Mouse (Mus musculus): Measurements from ENCODE around the gene Coq8a. TPM values are rescaled to one million over a fixed set of nuclear protein-coding genes. Genes with fewer than 3 reads are reported as not detected.

Coq8a gene
- total RNA-seq (2021): 10 to 100 TPM; 20.2 to 20.5 TPM
- long read RNA-seq, full-length matches to known transcripts: 12 of 17 reads
- long read RNA-seq, partial matches to known transcripts: 1 of 17 reads
- long read RNA-seq, other reads (novel, unspliced or antisense): 4 of 17 reads

DNA sequence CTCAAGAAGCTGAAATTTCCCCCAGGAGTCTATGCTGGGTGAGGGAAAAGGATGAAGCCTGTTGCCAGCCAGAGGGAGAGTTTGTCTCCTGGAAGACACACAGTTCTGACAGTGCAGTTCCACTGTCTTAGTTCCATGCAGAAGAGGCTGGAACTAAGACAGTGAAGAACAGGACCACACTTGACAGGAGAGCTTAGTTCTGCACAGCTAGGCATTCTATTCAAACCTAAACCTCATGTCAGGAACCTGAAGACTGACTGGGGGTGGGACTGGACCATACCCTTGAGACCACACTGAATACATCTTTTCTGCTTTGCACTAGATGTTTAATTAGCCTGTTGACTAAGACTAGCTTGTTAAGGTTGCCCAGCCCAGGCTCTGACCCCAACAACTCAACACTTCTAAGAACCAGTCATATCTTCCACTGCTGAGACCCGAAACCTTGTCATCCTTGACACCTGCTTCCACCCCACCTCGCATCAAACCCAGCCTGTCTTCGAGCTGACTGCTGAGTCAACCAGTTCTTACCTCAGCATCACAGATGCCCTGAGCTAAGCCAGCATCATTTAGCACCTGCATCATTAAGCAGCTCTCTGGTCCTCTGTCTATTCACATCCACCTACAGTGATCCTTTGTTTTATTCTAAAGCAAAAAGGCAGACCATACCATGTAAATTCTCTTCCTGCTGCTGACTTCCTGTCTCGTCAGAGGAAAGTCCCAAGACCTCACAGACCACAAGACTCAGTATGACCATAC, at the start of gene Coq8a:
Coq8a (minus strand) TSS at position 644 of the 756 bp plus-strand sequence.
- no peak for DNase-seq (ENCODE audit: low spot score in 2 of 2)

DNA sequence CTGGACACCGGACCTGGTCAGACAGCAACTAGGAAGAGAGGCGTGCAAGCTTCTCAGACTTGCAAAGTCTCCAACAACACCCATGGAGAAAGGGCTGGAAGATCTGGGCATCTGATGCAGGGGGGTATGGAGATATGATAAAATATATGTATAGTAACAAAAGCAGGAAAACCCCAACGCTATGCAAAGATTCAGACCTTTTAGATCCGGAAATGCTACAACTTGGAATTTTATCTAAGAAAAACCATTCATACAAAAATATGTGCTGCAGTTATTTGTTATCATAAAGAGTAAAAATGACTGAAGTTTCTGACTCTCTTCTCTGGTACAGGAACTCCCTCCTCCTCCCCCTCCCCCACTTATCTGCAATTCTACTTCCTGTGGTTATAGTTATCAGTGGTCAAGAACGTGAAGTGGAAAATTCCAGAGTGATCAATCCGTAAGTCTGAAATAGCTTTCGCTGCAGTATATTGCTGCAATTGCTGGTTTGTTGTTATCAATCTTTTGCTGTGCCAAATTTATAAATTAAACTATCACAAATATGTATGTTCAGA, 49.3 kb upstream of the Coq8a start:
- DNase-seq (ENCODE audit: low spot score in 2 of 2): no peak

DNA sequence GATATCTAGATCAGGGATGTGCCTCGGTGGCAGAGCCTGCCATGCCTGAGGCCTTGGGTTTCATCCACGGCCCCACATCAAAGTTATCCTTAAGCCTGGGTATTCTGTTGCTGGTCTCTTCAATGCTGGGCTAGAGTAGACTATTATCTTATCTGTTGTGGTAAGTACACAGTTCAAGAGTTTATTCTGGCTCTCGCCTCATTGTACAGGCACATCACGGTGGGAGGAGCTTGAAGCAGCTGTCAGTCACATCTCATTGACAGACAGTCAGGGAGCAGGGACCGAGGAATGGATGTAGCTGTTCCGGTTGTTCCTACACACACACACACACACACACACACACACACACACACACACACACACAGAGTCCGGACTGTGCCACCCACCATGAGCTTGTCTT, 48.5 kb upstream of the Coq8a start:
- no peak for DNase-seq (ENCODE audit: low spot score in 2 of 2)

DNA sequence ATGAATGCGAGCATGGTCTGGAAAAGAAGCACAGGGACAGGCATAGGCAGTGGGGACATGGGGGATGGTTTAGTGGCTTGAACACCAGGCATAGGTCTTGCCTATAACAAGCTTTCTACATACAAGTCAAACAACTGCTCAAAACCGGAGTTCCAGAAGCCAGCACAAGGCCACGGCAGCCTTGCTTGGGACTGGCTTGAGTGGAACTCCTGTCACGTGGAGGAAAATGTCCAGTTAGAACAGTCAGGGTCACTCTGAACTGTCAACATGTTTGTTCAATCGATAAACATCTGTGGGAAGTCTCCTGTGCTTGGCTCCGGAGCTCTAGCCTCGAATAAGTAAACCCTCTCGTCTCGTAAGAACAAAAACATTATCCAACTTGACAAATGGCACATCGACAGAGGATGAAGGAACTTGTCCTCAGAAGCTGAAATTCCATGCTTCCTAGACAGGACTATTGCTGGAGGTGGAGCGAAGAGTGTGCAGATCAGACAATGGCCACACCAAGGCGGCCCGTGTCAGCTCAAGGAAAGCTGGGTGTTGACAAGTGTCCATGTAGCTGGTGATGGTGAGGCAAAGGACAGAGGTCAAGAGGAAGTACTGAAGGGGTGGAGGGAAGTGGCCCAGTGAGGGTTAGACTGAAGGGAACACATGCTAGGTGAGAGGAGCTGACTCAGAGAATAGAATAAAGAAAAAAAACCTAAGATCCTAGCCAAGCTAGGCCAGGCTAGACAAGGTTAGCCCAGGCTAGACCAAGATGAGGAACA, 46.5 kb upstream of the Coq8a start:
- DNase-seq (ENCODE audit: low spot score in 2 of 2): no peak

DNA sequence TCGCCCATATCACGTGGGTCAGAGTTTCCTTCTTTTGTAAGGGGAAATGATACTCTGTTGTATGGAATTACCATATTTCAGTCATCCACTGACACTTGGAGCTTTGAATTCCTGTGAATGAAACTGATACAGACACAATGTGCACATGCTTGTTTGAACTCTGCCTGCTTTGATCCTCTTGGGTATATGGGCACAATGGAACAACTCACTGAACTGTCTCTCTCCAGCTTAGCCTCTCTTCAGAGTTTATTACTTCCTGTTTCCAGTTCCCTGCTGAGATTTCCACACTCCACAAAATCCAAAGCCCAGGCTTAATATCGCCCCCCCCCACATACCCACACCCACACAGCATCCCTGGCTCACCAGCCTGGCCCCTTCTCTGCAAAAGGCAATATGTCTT, 32.3 kb upstream of the Coq8a start:
- no peak for DNase-seq (ENCODE audit: low spot score in 2 of 2)

DNA sequence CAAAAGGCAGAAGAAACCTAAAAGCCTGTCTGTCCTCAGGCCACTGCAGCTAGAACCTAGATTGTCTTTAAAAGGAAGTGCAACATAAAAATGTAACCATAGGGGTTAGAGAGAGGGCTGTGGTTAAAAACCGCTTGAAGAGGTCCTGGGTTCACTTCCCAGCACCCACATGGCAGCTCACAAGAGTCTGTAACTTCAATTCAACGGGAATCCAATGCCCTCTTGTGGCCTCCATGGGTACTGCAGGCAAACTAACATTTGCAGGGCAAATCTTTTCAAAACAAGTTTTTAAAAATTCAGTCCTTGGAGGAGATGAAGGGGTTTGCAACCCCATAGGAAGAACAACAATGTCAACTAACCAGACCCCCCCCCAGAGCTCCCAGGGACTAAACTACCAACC, 31.2 kb upstream of the Coq8a start:
- no peak for DNase-seq (ENCODE audit: low spot score in 2 of 2)

DNA sequence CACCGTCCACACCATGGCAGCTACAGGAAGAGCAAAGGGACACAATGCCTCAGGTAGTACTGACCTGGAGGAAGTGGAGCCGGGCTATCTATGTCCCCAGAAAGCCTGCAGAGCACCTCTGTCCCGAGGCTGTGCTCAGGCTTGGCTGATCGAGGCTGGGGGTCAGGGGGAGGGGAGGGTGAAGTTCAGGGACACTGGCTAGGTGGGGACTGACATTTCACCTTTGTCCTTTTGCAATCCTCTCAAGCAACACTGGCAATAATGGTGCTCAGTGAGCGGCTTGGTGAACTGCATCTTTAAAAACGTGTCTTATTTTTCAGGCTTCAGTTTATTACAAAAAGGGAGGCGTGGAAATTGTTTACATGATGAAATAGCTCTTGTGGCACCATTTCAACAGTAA, 30.5 kb upstream of the Coq8a start:
- DNase-seq (ENCODE audit: low spot score in 2 of 2): no peak

DNA sequence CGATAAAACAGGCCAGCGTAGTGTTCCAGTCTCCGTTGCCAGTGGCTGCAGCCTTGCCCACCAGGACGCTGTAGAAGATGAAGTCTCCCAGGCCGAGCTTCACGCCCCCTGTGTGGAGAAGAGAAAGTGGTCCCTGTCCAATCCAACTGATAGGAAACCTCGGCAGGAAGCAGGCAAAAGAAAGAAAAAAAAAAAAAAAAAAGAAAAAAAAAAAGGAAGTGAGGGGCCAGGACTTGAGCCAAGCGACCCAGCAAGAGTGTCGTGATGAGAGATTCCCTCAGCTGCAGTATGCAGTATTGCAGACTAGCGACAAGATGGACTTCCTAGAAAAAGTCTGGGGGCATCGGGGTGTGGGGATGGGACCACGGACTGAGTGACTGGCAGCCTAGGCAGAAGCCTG, 29.5 kb upstream of the Coq8a start:
- no peak for DNase-seq (ENCODE audit: low spot score in 2 of 2)

DNA sequence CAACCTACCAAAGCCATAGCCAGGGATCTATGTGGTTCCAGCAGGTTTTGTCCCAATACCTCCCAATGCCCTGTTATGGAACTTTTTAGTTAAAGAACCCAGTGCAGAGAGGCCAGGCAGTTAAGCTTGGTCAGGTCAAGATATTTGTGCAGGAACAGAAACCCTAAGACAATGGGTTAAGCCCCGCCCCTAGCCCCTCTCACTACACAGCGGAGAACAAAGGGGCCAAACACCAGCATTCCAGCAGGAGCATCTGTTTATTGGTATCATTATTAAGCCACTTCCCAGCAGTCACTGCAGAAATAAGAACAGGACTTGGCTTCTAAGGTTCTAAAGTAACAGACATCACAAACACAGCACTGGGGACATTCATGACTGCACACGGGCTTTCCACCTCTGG, 27.4 kb upstream of the Coq8a start:
- no peak for DNase-seq (ENCODE audit: low spot score in 2 of 2)

DNA sequence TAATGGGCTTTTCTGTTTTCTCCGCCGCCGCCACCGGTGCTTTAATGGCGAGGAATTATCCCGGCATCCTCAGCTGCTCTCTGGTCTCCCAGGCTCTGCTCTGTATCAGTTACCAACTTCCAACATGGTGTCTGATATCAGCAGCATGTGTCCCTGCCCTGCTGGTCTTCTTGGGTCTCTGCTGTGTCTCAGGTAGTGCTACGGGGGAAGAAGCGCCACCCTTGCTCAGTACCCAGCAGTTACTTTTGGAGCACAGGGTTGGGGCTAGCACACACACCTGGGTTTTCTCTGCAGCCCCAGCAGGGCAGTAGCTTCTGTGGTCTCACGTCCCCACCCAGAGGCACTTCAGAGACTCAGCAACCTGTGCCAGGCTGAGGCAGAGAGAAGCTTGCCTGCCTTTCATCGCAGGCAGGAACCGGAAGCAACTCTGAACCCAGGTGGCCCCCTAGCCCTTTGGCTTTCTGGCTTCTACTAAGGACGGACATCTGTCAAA, 26.9 kb upstream of the Coq8a start:
- no peak for DNase-seq (ENCODE audit: low spot score in 2 of 2)

DNA sequence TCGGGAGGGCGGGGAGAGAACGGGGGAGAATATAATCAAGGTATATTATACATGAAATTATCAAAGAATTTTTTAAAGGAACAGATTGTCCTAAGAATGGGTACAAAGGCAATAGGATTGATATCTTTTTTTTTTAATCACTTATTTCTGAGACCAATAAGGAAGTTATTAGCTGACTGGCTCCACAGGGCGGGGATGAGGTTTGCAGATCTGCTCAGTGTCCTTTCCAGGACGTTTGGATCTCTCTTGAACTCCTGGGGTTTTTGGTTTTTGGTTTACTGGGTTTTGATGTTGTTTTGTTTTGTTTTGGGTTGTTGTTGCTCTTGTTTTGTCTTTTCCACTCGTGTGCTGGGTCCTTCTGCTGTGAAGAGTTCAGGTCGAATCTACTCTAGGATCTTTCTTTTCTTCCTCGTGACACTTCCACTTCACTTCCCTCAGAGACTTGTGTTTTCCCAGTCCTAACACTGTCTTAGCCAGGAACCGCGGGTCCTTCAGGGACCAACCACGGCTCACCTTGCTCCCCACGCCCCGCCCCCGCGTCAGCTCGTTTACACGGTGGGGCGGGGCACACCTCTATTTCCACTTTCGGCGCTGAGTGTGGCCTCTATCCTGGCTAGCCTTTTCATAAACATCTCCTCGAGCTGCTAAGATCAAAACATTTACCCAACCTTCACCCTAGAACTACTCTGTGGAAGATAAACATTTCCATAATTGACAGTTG, 26.3 kb upstream of the Coq8a start:
- DNase-seq (ENCODE audit: low spot score in 2 of 2): no peak

DNA sequence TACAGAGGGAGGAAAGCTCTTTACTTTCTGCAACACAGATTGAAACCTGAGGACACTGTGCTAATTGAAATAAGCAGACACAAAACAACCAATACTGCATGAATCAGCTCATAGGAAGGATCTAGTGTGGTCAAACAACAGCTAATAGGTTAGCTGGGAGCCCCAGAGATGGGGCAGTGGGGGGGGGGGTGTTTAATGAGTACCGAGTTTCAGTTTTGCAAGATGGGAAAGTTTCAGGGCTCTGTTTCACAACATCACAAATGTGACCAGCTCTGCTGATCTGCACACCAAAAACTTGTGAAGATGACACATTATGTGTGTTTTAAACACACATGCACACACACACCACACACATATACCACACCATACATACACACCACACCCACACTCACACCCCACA, 22.6 kb upstream of the Coq8a start:
- DNase-seq (ENCODE audit: low spot score in 2 of 2): no peak

DNA sequence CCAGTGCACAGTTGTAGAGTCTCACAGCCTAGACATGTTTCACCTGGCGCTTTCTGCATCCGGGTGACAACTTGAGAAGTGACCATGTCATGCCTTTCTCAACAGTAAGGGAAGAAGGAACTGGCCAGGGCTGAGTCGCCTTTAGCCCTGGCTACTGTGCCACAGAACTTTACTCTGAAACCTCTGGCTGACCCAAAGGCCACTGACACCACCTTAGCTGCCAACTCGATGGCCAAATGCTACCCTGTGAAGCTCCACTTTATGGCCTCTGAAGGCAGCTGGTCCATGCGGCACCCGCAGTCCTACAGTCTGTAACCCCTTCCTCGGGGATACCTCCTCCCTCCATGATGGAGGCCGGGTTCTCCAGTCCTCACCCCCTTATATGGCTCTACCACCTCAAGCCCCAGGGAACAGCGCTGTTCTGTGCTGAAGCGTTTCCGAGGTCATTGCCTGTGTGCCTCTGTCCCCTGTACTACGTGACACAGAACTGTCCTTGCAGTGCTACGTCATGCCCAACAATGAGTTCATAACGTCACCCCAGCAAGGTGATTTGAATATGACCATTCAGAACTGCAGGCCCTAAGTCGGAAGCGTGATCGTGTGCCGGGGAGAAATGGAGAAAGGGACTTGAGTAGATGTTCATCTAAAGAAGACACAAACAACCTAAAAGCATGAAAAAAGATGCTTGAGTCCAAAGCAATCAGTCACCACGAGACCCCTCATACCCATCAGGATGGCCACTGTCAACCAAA, 21.6 kb upstream of the Coq8a start:
- no peak for DNase-seq (ENCODE audit: low spot score in 2 of 2)

DNA sequence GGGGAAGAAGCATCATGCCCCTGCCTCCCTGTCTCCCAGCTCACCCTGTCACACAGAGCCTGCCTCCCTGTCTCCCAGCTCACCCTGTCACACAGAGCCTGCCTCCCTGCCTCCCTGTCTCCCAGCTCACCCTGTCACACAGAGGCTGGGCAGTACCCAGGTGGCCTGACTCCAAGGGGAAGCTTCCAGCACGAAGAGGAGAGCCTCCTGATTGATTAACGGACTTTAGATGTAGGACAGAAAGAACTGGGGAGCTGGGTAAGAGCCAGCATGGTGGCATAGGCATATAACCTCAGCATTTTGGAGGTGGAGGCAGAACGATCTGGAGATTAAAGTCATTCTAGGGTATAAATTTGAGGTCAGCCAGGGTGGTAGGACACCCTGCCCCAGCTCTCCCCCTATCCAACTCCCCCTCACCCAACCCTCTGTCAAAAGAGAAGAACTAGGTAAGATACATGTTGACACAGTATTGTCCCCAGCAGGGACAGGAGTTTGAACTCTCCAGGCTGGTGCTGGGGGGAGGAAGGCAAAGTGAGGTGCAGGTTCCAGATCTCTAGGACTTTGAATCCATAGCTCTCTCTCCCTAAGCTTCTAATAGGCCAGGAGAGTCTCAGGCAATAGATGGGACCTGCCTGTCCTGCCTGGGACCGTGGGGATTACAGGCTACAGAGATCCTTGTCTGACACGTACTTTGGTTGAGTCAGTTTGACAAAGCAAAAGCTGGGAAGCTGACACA, 17.3 kb upstream of the Coq8a start:
- DNase-seq (ENCODE audit: low spot score in 2 of 2): no peak

DNA sequence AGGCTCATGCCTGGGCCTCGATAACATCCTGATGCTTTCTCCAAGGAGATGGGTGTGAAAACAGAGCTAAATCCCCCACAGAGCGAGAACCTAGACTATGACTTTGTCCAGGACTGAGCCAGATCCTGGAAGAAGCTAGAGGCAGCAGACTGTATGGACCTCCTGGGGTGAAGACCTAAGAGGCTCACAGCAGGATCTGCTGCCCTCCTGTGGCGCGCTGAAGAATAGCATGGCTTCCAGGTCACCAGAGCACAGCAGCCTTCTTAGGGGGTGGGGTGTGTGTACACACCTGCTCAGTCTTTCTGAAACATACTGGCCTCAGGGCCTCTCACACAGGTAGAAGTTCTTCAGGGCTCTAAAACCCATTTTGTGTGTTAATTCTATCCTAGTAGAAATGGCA, 15.6 kb upstream of the Coq8a start:
- peak; percentile 59 to 72 for DNase-seq (ENCODE audit: low spot score in 2 of 2)

DNA sequence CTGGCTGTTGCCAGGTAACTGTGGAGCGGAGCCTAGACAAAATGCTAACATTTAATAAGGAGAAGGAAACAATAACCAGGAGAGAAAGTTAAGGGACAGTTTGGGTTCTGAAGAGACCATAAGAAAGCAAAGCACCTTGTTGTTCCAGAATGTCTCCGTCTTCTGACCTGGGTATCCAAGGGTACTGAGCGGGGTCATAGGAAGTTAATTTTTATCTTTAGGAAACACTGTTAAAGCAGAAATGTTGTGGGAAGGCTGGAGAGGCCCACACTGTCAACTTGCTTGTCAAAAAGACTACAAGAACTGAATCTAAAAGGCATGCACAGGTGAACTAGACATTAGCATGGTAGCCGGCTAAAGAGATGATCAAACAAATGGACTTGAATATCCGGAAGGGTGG, 13.5 kb upstream of the Coq8a start:
- DNase-seq (ENCODE audit: low spot score in 2 of 2): no peak

DNA sequence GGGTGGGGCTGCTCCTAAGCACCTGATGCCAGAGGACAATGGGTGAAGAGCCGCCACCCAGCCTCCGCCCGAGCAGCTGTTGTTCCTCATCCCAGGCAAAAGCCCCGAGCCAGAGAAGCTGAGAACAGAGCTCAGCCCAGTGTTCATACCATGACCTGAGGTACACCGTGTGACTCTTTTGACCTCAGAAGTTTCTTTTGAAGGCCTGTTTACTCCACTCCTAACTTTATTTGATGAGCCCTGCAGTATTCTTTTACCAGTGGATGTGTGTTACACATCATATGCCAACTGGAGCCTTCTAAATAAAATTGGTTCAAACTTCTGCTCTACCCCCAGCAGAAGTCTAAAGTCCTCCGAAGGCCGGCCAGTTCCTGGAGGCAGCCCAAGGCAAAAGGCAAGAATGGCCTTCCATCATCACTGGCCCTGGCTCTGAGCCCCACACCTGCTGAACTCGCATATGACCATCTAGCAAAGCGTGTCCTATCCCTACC, 11.4 kb upstream of the Coq8a start:
- DNase-seq (ENCODE audit: low spot score in 2 of 2): no peak

DNA sequence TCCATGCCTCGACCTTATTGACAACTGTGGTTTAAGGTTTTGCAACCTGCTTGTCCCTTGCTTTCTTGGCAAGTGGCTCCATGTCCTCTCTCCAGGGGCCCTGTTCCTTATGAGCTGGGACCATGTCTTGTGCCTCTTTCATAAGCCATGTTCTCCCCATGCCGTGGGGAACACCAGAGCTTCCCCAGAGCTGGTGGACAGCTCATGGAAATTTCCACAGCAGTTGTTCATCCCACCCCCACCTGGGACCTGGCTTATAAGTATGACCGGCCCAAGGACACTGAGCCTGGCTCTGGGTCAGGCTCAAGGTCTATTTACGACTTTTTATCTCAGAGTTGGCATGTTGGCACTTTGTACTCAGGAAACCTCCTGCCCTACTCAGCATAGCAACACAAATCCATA, 10.6 kb upstream of the Coq8a start:
- DNase-seq (ENCODE audit: low spot score in 2 of 2): no peak

DNA sequence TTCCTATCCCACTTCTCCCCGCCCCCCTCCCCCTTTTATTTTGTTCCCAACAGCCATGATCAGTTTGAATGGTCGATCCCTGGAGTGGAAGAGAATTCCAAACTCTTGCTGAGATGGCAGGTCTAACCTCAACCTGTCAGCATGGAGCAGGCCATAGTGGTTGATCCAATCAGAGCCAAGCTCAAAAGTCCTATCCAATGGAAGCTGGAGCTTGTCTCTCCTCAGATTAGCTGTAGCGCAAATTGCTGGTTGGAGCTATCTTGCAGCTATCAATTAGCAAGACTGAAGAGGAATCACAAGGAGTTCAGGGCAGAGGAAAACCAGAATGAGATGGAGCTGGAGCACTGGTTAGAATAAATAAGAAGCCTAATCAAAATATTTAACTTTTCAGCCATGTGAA, 9.0 kb upstream of the Coq8a start:
- no peak for DNase-seq (ENCODE audit: low spot score in 2 of 2)

DNA sequence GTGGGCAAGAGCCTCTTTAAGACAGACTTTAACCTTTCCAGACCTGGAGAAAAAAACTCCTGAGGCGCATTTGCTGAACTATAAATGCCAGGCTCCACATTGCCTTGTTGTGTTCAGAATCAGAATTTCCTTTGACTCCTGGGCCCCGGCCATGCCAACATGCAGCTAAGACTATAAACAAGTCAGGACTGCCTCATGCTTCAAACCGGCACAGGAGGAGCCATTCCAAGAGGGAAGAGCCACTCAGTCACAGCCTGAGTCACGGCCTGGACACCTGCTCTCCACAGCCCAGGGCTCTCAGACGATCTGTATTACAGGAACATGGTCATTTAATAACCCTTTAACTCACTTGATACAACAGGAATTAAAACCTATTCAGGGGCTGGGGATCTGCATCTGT, 1.3 kb upstream of the Coq8a start:
- no peak for DNase-seq (ENCODE audit: low spot score in 2 of 2)
